Mouse (Mus musculus) hematopoietic stem cell, adult 5-6 weeks (primary cell): ENCODE measurements around the gene Ssna1. TPM values are rescaled to one million over a fixed set of nuclear protein-coding genes. Genes with fewer than 3 reads are reported as not detected.
"Not testable (repeated sequence)": the region's sequence is repeated elsewhere in the genome, so short reads cannot be mapped to it uniquely, and the experiment has no call there.

Experiments
- ATAC-seq, 2 experiments: fragments of 125-278 bp in 1 of 2; replicated peaks in 1 of 2; 2 replicates each; pipeline ENCODE4 v1.8.0; 2016 to 2017; ENCODE audit warnings: inconsistent platforms in 2 of 2, mild to moderate bottlenecking in 2 of 2, moderate number of reproducible peaks in 2 of 2, low read depth in 1 of 2, moderate TSS enrichment in 1 of 2; ENCODE audit not compliant: low FRiP score in 2 of 2, poor library complexity in 2 of 2, severe bottlenecking in 2 of 2, insufficient read depth in 1 of 2, low TSS enrichment in 1 of 2
- total RNA-seq: library from RNA; stranded (forward); fragments of 172-1452, 232-1000 nt; gene quantifications from 2 replicates; pipeline ENCODE4 v1.2.3, GENCODE M21; 2017

The Ssna1 gene
- total RNA-seq, 1 experiment from 2014 or later: 46.4 TPM

DNA sequence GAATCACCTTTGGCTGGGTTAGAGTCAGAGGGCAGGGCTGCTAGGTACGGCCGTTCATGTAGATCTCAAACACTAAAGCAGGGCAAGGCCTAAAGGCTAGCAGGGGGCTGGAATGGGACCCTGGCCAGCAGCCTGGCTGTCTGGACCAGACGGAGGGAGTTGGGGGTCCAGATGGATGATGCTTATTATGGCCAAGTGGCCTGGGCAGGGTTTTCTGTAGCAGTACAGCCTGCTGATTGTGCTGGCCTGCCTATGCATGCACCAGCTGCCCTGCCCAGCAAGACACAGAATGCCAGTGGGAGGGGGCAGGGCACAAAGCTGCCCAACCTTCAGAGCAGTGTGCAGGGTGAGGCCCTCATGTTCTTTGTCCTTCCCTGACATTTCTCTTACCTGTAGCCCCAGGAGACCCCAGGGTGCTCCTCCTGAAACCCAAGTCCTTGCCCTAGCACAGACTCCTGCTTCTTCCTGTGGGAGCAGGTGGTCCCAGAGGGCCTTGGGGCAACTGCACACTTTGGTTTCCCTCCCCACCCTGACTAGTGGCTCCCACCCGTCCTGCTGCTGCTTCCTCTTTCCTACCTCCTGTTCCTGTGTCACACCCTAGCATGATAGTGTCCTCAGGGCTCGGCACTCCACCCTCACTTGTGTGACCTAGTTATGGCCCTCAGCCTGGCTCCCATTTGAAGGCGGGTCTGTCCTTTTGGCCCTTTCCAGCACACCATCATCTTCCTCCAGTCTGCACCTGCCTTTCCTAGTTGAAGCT, 6.2 kb downstream of the Ssna1 start:
- peak; percentile 23 to 25; a peak in 2 of 4 replicates for ATAC-seq

- ATAC-seq: no peak
Measured at GRCm38 (mm10) chr2:25264851-25265250, 7.4 kb downstream of the Ssna1 start.

GRCm38 (mm10) chr2:25264286-25264660, 8.0 kb downstream of the Ssna1 start:
- ATAC-seq: no peak

DNA sequence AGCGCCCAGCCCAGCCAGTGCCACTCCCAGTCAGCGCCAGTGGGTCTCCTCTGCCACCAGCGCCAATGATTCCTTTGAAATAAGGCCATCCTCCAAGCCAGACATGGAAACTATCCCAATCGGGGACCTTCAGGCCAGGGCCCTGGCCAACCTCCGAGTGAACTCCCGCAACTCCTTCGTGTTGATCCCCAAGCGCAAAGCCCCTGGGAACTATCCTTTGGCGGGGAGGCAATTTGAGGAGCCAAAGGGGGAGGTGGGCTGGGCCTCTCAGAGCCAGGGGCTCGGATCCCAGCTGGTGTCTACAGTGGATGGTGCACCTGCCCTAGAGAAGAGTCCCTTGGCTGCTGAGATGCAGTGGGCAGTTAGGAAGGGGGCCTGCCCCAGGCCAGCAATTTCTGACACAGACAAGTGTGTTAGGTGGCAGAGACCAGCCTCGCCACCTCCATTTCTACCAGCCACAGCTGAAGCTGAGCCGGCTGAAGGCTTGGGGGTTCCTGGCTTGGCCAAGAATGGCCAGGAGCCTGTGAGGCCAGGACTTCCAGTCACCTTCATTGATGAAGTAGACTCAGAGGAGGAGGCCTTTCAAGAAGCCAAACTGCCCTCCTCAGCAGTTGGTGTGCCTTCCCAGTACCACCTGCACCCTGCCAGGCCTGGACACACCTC, 8.5 kb downstream of the Ssna1 start:
- ATAC-seq: no peak

GRCm38 (mm10) chr2:25262795-25263622, 9.2 kb downstream of the Ssna1 start:
- peak in 1 of 2 experiments; percentile 36; a peak in 2 of 4 replicates for ATAC-seq

DNA sequence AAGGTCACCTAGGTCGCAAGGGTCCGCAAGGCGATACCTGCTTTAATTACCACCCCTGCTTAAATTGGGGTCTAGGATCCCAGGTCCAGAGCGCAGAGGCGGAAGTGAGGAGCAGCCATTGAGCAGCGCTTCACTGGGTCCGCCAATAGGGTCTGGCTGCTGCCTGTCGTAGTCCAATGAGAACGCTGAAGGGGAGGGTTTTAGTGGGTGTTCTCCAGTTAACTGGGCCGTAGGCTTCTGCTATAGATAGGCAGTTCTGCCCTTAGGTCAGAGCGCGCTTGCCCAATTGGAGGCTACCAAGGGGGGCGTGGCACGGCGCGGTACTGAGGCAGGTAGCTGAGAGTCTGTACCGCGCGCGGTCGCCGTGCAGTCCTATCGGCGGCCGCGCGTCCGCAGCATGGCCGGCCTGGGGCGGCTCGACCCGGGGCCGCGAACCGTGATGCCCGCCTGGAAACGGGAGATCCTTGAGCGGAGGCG, 9.9 kb downstream of the Ssna1 start, which contains the start of gene Tprn:
Gene Tprn (plus strand): TSS at position 328 of the 477 bp plus-strand sequence.
- peak; percentile 98 for ATAC-seq

GRCm38 (mm10) chr2:25261870-25262269, 10.4 kb downstream of the Ssna1 start:
- ATAC-seq: no peak

DNA sequence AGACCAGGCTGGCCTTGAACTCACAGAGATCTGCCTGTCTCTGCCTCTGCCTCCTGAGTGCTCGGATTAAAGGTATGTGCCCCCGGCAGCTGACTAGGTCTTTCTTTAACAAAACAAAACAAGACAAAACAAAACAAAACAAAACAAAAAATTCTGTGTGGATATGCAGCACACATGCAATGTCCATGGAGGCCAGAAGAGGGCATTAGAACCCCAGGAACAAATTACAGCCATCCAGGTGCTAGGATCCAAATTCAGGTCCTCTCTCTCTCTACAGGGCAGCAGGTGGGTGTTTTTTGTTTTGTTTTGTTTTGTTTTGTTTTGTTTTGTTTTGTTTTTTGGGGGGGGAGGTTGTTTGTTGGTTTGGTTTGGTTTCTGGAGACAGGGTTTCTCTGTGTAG, 13.4 kb downstream of the Ssna1 start:
- ATAC-seq: no peak

- ATAC-seq: not testable (repeated sequence)
Measured at GRCm38 (mm10) chr2:25257250-25257649, 15.0 kb downstream of the Ssna1 start.

DNA sequence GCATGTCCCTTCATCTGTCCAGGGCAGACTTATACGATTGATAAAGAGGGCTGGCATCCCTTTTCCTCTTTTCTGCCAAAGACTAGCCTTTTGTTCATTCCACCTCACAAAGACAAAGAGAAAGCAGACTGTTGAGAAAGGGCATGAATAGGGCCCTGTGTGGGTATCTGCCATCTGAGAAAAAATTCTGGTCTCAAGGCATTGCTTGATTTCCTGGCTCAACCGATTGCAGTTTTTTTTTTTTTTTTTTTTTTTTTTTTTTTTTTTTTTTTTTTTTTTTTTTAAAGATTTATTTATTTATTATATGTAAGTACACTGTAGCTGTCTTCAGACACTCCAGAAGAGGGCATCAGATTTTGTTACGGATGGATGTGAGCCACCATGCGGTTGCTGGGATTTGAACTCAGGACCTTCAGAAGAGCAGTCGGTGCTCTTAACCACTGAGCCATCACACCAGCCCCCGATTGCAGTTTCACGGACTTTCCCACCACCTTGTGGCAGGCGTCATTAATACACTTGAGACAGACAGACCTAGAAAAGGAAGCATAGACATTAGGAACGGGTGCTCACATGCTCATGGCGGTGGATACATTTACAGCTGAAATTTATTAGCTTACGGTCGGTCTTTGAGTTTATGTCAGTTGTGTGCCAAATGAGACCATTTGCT, 15.7 kb downstream of the Ssna1 start:
- 0 out of 4 replicates have a peak, but pooled peaks of 1 of the 2 experiments have one; percentile 35 for ATAC-seq

- ATAC-seq: peak; percentile 77 to 93
Measured at GRCm38 (mm10) chr2:25255284-25255779, 16.9 kb downstream of the Ssna1 start, which contains the start of gene Tmem203. Gene Tmem203 (plus strand): TSS chr2:25255439.

DNA sequence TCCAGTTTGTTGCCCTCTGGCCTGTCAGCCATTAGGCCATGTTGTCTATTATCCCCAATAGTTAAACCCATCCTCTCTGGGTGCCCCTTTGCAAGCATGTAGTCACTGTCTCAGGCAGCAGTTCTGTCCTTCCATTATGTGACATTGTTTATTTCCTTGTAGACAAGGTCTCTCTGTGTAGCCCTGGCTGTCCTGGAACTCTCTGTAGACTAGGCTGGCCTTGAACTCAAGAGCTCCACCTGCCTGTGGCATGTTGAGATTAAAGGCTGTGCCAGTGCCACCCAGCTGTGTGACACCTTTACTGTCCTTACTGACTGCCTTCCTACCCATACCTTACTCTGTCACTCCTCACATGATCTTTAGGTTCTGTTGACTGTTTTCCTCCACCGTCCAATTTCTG, 19.9 kb downstream of the Ssna1 start:
- ATAC-seq: no peak

- no peak for ATAC-seq
Measured at GRCm38 (mm10) chr2:25246183-25247072, 25.8 kb downstream of the Ssna1 start, which contains the start of gene AL732309.1. Gene AL732309.1 (minus strand): TSS chr2:25246863.

DNA sequence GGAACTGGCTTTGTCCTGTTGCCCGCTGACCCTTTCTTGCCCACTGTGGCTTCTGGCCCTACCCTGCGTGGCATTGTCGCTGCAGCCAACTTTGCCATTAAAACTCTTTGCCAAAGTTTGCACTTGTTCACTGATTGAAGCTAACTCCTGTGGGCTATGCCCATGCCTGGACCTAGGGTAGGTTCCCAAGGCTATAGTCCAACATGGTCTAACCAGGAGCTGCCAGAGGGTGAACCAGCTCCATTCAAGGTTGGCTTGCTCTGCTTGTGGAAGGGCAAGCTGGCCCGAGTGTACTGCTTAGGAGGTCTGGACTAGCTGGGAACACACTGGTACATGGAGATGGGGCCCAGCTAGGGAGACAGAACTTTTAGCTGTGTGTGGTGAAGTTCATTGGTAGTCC, 28.1 kb downstream of the Ssna1 start:
- ATAC-seq: no peak

DNA sequence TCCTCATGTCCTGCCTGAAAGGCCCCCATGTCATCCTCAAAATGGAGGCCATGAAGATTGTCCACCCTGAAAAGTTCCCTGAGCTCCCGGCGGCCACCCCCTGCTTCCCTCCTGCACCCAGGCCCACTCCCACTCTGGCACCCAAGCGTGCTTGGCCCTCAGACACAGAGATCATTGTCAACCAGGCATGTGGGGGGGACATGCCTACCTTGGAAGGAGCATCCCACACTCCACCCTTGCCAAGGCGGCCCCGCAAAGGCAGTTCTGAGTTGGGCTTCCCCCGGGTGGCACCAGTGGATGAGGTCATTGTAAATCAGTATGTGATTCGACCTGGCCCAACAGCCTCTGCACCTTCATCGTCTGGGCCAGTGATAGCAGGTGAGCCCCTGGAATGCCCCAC, 28.9 kb downstream of the Ssna1 start:
- no peak for ATAC-seq

GRCm38 (mm10) chr2:25242101-25242506, 30.1 kb downstream of the Ssna1 start, which contains the start of the genes Rnf208 and Cysrt1:
Gene Rnf208 (plus strand): TSS chr2:25242255.
Gene Cysrt1 (minus strand): TSS chr2:25242452.
- ATAC-seq: no peak
